Mouse (Mus musculus) kidney, postnatal 10 days (tissue): ENCODE measurements around the gene Ccdc42.

ENCODE experiments used
- DNase-seq: peaks from one replicate; pipeline ENCODE4 v3.0.0; 2021; ENCODE audit warnings: mixed read lengths

Gene Ccdc42

DNA sequence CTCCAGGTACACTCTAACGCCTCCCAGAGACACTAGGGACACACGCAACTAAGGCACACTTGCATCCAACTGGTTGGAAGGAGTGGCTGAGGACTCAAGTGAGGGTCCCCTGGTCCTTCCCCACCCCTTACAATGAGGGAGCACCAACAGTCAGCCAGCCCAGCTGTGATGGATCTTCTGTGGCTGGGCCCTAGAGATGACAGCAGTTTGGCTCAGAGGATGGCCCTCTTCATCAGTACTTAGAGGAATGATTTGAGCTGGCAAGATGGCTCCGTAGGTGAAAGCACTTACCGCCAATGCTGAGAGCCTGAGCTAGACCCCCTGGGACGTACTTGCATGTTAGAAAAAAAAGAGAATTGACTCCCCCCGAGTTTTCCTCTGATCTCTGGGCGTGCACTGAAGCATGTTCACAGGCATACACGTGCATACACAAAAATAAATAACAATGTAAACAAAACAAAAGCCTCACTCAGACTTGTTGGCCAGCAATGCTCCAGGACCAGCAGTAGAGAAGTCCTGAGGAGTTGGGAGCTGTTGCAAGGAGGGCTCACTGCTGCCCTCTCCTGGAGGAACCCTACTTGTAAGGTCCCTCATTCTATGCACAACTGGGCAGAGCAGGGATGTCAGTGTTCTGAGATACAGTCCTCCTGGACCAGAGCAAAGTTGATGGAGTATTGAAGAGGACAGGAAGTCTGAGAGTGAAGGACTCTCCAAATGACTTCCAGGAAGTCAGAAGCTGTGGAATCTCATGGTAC lies 2.4 kb downstream of the Ccdc42 start:
- peak; percentile 94 for DNase-seq

DNA sequence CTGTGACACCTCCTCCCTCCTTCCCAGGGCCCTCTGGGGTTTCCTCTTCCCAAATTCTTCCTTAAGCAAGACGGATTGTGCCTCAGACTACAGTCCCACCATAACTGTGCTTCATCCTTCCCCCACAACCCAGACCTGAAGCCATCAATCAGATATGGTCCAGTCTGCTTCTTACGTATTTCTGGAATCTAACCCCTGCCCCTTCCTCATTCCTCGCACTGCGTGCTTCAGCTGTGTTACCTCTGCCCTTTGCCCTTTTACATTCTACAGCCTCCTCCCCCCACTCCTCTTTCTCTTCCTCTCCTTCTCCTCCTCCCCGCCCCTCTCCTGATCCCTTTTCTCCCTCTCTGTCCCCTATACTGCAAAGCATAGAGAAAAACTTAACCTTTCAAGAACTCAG lies 4.9 kb downstream of the Ccdc42 start:
- peak; percentile 32 for DNase-seq

DNA sequence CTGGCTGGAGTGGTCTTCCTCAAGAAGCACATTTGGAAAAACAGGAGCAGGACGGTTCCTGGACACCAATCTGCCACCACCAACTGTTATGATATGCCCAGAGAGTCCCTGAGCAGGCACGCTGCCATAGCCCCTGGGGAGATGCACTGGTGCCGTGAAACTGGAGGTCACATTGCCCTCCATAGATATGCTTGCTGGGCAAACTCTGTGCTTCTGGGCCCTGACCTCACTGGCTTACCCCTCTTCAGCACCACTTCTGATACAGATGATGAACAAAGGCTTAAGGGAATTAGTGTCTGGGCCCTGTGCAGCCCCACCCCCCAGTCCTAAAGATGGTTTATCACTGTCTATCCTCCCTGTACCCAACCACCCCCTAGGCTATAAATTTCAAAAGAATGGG lies 6.4 kb downstream of the Ccdc42 start:
- DNase-seq: no peak

DNA sequence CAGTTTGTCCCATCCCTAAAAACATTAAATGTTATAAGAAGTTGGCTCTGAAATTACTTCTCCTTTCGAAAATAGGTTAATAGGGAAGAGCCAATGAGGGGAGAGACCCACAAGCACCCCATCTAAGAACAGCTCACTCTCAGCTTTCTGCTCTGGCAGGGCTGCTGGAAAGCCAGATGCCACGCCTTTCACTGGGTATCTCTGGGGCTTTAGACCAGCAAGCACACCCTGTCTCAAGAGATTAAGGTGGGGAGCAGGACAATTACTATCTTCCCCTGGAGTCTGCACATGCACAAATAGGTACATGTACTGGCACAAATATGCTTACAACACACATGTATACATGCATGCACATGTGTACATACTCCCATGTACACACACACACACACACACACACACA lies 11.1 kb downstream of the Ccdc42 start:
- DNase-seq: no peak

DNA sequence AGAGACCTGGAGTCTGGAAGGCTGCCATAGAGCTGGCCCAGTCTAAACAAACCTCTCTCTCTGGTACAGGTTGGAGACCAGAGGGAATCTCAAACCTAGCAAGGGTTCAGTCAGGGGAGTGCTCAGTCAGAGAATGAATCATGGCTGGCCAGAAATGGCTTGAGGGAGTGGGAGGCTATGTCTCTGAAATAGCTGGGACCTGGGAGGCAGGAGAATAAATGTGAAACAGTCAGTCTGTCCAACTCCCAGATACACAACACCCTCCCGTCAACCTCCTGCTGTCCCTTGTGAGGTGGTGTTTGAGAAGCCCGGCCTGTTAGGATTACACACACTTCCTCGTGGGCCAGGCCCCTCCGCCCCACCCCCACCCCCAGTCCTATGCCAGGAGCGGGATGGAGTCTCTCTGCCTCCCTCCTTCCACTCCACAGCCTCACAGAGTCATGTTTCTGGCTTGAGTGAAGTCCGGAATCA lies 13.8 kb downstream of the Ccdc42 start:
- DNase-seq: peak; percentile 38

DNA sequence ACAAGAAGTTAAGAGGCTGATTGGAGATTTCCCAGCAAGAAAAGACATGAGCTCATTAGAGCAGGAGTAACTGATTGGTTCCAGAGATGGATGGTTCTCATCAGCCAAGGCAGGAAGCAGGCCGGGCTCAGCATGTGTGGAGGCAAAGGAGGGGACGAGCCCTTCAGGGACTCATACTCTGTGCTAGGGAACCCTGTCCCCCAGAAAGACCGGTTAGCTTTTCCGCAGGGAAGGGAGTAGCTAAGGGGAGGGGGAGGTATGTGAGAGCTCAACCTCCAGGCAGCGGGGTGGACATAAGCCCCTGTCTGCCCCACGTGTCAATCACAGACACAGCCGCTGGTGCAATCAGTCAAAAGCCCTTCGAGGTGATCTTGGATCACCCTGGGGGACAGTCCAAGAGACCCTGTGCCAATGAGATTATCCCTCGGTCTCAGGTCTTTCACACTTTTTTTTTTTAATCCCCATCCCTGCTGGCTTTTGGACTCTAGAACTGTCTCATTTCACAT lies 14.7 kb downstream of the Ccdc42 start:
- peak; percentile 44 for DNase-seq

DNA sequence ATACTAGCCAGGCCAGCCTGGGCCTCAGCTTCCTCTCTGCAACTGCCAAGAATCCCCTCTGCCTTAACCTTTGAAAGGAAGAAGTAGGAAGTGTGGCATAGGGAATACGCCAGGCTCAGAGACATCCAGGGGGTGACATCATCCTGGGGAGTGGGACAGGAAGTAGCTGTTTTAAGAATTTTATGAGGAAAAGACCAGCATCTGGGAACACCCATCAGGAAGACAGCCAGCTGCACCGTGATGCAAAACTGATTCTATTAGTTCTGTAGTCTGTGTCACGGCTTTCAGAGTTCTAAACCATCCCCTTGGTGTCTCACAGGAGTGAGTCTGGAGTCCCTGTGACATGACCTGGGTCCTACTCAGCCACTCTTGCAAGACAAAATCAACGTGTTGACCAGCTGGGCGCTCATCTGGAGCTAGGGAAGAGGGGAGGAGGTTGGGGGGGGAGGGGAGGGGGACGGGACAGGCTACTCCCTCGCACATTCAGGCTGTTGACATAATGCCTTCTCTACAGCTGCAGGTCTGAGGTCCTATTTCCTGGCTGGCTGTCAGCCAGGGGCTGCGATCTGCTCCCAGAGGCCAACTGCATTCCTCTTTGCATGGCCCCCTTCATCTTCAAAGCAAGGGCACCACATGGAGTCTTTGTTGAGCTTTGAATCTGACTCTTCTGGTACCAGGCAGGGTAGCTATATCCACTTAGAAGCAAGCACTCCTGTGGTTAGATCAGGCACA lies 15.5 kb downstream of the Ccdc42 start:
- DNase-seq: peak; percentile 74

DNA sequence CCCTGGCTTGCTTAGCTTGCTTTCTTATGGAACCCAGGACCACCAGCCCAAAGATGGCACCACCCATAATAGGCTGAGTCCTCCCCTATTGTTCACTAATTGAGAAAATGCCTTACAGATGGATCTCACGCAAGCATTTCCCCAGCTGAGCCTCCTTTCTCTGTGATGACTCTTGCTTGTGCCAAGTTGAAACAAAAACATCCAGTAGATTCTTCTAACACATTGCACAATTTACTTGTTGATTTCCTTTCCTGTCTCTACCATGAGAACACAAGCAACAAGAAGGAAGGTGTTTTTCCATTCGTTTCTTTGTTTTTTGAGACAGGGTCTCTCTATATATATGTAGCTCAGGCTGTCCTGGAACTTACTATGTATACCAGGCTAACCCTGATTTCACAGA lies 20.2 kb downstream of the Ccdc42 start:
- no peak for DNase-seq

DNA sequence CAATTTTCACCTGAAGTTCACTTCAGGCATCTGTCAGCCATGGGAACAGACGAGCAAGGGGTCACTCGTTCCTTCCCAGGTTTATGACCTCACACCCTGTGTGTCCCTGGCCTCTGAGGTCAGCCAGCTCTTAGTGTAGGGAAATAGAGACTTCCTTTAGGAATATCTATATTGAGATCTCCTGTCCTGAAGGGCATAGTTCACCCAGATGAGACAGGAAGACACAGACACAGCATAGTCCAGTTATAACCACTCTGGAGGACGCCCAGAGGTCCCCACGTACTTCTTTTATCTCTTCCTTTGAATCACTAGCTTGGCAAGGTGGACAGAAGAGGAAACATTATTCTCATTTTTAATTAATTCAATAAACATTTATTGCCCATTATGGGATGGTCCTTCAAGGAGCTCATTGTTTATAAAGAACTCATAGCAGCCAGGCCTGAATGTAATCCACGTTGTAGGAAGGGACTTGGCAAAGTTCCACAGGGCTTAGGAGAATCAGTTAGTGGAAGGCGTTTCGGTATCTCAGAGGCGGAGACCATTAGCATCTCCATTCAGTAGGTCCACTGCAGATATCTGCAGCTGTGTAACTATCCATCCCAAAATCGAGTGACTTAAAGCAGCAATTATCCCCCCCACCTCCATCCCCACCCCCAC lies 23.2 kb downstream of the Ccdc42 start:
- DNase-seq: peak; percentile 38

DNA sequence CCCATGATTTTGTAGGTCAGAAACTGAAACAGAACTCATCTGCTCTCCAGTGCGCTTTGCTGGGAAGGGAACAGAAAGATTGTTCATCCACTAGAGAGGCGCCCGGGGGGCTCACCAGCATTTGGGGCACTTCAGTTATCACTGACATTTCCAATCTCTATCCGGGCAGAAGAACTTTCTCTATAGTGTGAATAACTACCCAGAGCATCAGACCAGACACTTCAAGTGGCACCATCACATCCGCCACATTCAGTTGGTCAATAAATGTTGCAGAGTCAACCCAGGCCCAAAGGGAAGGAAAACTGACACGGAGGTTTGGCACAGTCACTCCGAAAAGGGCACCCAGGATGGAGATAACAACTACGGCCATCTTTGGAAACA lies 23.7 kb downstream of the Ccdc42 start:
- no peak for DNase-seq

DNA sequence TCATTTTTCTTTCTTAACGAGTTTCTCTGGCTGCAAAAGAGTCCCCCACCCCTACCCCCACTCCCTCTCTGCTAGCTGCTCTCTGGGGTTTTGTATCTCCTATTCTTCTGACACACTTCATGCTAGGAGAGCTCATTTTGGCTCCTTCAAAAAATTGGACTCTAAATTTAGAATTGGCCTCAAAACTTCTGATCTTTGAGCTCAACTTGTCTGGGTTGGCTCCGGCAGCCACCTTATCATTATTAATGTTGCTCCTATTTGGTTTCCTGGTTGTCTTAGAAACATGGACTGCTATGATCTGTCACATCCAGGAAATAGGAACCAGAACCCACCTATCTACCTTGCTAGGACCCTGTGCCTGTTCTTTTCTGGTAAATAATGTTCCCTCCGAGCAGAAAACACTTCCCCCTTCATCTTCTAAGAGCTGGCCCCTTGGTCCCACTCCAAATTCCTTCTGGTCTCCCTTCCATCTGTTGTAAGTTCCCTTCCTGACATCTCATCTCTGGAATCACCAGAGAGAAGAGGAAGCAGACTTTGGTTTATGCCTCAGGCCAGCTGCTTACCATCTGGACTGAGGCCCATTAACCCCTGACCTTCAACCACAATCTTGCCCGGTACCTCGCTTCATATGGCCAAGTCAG lies 26.4 kb downstream of the Ccdc42 start:
- DNase-seq: peak; percentile 61

DNA sequence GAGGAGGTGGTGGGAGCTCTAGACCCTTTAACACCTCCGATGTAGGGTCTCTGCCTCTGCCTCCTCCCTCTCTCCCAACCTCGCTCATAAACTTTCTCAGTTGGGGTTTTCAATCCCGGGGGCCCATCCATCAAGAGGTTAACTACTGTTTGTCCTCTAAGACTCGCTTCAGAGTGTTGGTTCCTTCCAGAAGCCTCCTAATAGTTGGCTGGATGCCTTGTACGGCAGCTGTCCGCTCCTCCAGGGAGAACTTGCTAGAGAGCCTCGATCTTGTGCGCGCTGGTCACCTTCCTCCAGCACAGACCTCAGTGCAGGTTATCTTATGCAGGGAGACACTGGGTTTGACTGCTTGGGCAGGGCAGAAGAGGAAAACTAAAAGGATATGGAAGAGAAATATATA lies 35.9 kb downstream of the Ccdc42 start:
- peak; percentile 78 for DNase-seq

DNA sequence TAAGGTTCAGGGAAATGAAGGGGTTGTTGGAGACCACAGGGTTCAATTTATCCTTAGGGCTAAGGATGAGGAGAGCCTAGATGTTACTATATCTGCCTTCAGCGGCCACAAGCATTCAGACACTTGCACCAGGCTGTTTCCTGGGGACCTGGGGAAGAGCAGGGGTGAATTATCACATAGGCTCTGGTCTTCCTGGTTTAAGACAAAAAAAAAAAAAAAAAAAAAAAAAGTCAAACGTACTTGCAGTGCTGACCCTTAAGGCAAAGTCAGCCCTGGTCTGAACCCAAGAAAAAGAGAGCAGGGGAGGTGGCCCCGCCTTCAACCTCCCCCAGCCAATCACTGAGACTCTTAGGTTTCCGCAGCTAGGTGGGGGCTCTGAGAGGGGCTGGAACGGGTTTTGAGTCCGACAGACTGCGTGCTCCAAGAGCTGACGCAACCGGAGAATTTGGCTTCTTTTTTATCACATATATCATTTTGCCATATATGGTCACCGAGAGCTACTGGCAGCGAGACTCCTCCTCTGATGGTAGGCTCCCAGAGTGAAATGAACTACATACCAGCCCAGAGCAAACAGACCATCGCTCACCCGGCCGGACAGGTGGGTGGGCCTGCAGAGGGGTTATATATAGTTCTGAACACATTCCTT lies 36.5 kb downstream of the Ccdc42 start:
- DNase-seq: peak; percentile 80

DNA sequence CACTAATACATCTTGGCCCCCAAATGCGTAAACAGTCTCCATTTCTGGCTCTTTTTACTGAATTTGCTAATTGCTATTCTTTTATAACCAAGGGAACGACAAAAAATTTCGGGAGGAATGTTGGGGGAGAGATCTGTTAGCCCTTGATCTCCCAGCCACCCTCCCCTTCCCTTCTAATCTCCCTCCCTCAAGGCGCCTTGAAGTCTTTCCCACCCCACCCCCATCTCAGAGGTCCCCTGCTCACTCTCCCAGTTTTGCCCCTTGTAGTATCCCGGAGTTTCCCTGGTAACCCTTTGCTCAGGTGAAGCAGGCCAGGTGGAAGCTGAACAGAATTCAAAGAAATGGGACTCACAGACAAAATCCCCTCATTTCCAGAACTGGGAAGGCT lies 37.0 kb downstream of the Ccdc42 start:
- peak; percentile 38 for DNase-seq

DNA sequence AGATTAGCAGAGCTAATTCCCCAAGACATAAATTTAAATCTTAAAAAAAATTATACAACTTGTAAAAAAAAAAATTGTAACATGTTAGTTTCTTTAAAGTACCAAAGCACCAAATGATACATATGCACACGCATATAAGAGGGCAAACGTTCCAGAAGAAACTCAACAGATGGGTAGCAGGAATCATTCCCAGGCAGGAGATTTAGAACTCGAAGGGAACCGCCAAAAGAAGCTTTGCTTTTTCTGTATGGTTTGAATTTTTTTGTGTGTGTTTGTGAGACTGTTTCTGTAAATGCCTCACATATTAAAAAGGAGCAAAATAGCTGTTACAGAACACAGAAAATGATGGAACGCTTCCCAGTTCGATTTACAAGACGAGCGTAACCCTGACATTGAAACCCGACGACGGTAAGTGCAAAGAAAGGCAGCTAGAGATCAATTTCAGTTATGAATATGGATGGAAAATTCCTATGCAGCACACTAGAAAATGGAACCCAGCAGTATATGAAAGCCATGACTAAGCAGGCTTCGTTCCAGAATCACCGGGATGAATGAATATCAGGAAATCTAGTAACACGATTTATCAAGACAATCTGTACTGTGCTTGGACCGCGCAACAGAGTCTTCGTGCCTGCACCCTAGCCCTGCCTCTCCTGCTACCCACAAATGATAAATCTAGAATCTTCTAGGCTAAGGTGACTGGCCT lies 44.9 kb downstream of the Ccdc42 start:
- no peak for DNase-seq

DNA sequence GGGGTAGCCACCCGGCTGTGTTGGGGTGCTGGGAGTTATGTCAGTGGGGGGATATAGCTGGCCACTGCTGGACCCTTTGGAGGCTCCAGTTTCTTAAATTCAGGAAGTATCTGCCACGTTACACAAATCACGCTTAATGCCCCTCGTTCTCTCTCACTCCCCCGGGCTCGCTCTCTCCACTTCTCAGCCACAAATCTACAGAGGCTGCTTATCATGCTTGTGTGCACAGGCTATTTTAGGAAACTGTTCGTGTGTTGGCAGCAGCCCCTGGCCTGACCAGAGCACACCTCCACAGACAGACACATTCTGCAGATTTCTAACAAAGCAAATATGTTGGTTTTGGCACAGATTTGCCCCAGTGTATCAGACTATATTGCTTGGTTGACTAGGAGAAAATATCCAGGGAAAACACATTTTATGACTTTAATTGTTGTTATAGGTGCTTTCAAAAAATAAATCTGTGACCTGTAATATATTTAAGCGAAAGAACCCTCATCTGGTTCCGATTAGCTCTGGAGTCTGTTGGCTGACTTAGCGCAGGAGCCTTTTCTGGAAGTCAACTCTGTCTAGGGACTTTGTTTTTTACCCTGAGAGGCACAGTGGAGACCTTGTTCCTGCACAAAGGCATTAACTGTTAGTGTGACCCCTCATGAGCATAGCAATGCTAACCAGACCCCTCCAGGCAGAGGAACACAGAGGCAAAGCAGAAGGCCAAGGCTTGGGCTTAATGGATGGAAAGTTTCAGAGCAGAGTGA lies 51.2 kb downstream of the Ccdc42 start:
- peak; percentile 48 for DNase-seq

DNA sequence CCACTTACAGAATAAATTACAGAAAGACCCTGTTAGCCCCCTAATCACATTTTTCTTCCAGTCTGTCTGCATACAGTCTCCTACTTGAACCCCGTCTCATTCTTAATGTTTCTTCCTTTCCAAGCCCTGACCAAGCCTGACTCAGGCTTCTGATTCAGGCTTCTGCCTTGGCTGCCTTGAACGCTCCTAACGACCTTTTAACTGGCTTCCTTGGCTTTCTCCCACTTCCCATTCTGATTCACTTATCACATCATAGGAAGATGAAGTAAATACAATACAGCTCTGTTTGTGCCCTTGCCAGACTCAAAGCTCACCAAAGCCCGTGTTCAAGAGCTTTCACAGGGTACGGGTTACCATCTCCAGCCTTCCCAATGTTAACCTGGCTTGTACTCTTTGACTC lies 54.5 kb downstream of the Ccdc42 start:
- no peak for DNase-seq

DNA sequence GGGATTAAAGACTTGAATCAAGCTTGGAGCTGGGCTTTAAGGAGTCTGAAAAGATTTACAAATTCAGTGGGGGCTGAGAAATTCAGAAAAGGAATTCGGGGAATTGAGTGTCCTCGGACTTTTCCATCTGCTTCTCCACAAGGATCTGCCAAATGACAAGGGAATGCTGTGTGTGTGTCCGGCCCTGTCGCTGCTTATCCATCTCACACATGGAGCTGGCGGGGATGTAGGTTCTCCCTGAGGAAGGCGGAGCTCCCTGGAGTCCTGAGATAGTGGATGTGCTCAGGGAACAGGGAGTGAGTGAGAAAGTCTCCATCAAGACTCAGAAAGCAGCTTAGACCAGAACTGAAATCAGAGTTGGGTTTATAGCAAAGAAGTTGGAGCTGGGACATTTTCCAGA lies 58.0 kb downstream of the Ccdc42 start:
- peak; percentile 52 for DNase-seq
